Mouse (Mus musculus): Measurements from ENCODE around the gene Igsf3.

Gene Igsf3

GRCm38 (mm10) chr3:101502086-101502760, 125.3 kb downstream of the Igsf3 start:
- peak; percentile 36 for DNase-seq (ENCODE audit: low spot score)

- DNase-seq (ENCODE audit: low spot score) = peak; percentile 96
Measured at GRCm38 (mm10) chr3:101506179-101506578, 129.3 kb downstream of the Igsf3 start.

- no peak for DNase-seq (ENCODE audit: low spot score)
Measured at GRCm38 (mm10) chr3:101506970-101507702, 130.3 kb downstream of the Igsf3 start.

- no peak for DNase-seq (ENCODE audit: low spot score)
Measured at GRCm38 (mm10) chr3:101507766-101508165, 130.9 kb downstream of the Igsf3 start.

- no peak for DNase-seq (ENCODE audit: low spot score)
Measured at GRCm38 (mm10) chr3:101509707-101510544, 133.0 kb downstream of the Igsf3 start.

GRCm38 (mm10) chr3:101510632-101511031, 133.7 kb downstream of the Igsf3 start:
- DNase-seq (ENCODE audit: low spot score) = no peak
